22 mouse cellular contexts compared by ENCODE assay signal in genomic region chr6:71273715-71274114, GRCm38 (mm10). TPM values are rescaled to one million over a fixed set of nuclear protein-coding genes. Genes with fewer than 3 reads are reported as not detected.
"Had no signal": no experiment of that assay in that cellular context is flagged by ENCODE, and none has a peak within 500 bp of the region (broad histone marks: within the 10 kb centered on the region; RNA-seq: fewer than 3 reads in every experiment).

No protein-coding gene starts in this region.

- ATAC-seq: inflammation-experienced regulatory T-cells, adult 6 months; lung, postnatal 0 days; midbrain, embryonic 13.5 days had no signal

- H3K9me3 ChIP-seq: limb, embryonic 13.5 days; midbrain, embryonic 13.5 days; neural tube, embryonic 13.5 days had no signal

- H3K36me3 ChIP-seq: limb, embryonic 13.5 days; midbrain, embryonic 13.5 days; neural tube, embryonic 13.5 days had no signal

- H3K9ac ChIP-seq: liver, embryonic 14.5 days had no signal

- H3K4me3 ChIP-seq: layer of hippocampus, adult 2 months; limb, embryonic 13.5 days; neural tube, embryonic 13.5 days had no signal

- H3K27me3 ChIP-seq: limb, embryonic 13.5 days; midbrain, embryonic 13.5 days; neural tube, embryonic 13.5 days had no signal

- H3K27ac ChIP-seq: layer of hippocampus, adult 2 months; limb, embryonic 13.5 days; liver, embryonic 14.5 days; midbrain, embryonic 13.5 days; neural tube, embryonic 13.5 days; stomach, postnatal 0 days had no signal

- DNase-seq: kidney, adult 18-20 months; kidney, postnatal 10 days; kidney, postnatal 4 days; left cerebral cortex, postnatal 4 days; lung, adult 2 months; lung, postnatal 4 days; right cerebral cortex, postnatal 14 days; thymus, adult 2 months; thymus, postnatal 36 days had no signal

RNA-seq across cellular contexts. Expression of gene Smyd1, which starts 48.3 kb away (rescaled TPM):
- total RNA-seq: megakaryocyte-erythroid progenitor cell, adult 5-6 weeks had no signal
- polyA plus RNA-seq: midbrain, embryonic 13.5 days had no signal

RNA-seq across cellular contexts. Expression of gene Cd8b1, which starts 48.9 kb away (rescaled TPM):
- total RNA-seq: layer of hippocampus, adult 2 months; layer of hippocampus, postnatal 10 days; left cerebral cortex, adult 18-20 months; left cerebral cortex, postnatal 10 days; left cerebral cortex, postnatal 4 days; megakaryocyte-erythroid progenitor cell, adult 5-6 weeks had no signal
- polyA plus RNA-seq: kidney, embryonic 14.5 days; limb, embryonic 13.5 days; liver, embryonic 14.5 days; midbrain, embryonic 13.5 days; neural tube, embryonic 13.5 days; stomach, postnatal 0 days had no signal
